Mouse (Mus musculus) cerebellum, adult 2 months (tissue): ENCODE results near the gene Thsd7a.

ENCODE experiments used
- CTCF ChIP-seq: fragments of 200-500 bp; IDR thresholded peaks from 2 replicates; pipeline ENCODE4 v1.5.1; 2011; ENCODE audit warnings: low read depth, mild to moderate bottlenecking, control low read depth, low read length, moderate library complexity, borderline replicate concordance; ENCODE audit not compliant: insufficient read depth
- POLR2A ChIP-seq: fragments of 200-500 bp; IDR thresholded peaks from 2 replicates; pipeline ENCODE4 v1.6.1; 2011; ENCODE audit warnings: low read length, control low read depth, borderline replicate concordance; ENCODE audit not compliant: insufficient read depth

DNA sequence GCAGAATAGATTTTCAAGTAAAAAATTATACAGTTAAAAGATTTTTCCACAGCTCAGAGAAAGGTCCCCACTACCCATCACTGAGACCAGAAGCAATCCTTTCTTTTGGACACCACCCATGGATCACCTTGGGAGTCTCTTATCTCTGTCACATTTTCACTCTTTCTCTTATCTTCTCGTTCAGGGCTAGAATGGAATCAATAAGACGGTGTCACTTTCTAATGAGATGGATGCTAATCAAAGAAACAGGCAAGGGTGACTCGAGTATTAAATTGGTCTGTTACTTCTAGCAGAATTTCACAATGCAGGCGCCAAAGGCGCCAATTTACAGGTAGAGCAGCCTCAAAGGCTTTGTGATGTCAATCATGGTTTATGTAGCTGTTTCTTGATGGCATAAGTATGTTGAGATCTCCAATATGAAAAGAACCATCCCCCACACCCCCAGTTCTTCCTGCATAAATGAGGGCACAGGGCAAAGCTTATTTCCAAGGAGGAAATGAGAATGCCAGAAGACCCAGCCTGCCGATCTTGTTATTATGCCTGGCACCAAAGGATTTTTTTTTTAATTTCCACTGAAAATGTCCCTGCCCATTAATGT is 173.5 kb downstream of the Thsd7a start:
- TF ChIP-seq POLR2A (no peak), CTCF (no peak)
